Mouse (Mus musculus) myocyte (in vitro differentiated cells): ENCODE measurements around the gene Ctu2.

Experiments used
- TCF12 ChIP-seq: IDR thresholded peaks from one replicate; pipeline ENCODE4 v1.6.1; 2011; ENCODE audit warnings: mild to moderate bottlenecking, control low read depth; ENCODE audit not compliant: poor library complexity, insufficient read depth, severe bottlenecking
- USF1 ChIP-seq: IDR thresholded peaks from one replicate; pipeline ENCODE4 v1.6.1; 2011; ENCODE audit warnings: low read depth, mild to moderate bottlenecking, control low read depth, moderate library complexity

DNA sequence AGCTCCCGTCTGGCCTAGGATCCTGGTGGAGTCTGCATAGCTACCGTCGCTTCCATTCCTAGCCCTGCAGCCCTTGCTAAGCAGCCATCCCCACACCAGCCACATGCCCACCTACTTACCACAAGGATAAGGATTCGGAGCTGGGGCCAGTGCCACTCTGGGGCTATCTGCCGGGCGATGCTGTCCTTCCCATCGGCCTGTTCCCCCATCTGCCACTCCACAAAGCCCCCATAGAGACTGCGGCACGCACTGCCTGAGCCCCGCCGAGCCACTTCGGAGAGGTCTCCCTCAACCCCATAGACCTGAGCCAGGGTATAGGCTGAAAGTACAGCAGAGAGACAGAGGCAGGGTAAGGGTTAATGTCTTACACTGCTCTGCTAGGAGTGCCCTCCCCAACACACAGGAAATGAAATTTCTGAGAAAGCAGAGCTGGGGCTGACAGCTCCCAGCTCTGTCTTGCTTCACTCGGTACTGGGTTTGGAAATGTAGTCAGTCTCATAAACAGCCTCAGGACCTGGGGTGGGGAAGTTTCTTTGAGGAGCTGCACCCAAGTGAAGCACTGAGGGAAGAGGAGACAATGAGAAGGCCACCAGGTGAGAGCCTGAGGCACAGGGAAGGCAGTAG, 38.1 kb upstream of the Ctu2 start:
- TF ChIP-seq USF1 = no peak
- TF ChIP-seq TCF12 = no peak
